Mouse (Mus musculus): ENCODE data around the gene Fbxo46. TPM values are rescaled to one million over a fixed set of nuclear protein-coding genes. Genes with fewer than 3 reads are reported as not detected.

Gene Fbxo46
- total and polyA plus RNA-seq, 3 experiments: 10.1 to 13.7 TPM; not detected in 1

GRCm38 (mm10) chr7:19164189-19164588, 44.5 kb downstream of the Fbxo46 start:
- peak overlapping the region; percentile 24 to 34 for H3K4me3 ChIP-seq (ENCODE audit: control insufficient read depth in 1 of 2, insufficient read depth in 1 of 2, low read depth in 2 of 2, low read length in 2 of 2)
- H3K9me3 ChIP-seq (replicated peaks; ENCODE audit: insufficient read depth, low read length): no peaks in the 10 kb centered on the region
- H3K27me3 ChIP-seq (ENCODE audit: control insufficient read depth in 1 of 2, insufficient read depth in 2 of 2, low read length in 2 of 2): no peaks in the 10 kb centered on the region
- H3K4me1 ChIP-seq (ENCODE audit: control insufficient read depth in 1 of 2, insufficient read depth in 2 of 2, low read length in 2 of 2): peaks cover 6 to 28% of the 10 kb centered on the region in 2 experiments; a peak in 3 of 4 replicates
- no peak overlapping the region for H3K9ac ChIP-seq (ENCODE audit: control insufficient read depth, low read depth, low read length, poor library complexity, severe bottlenecking)
- TF ChIP-seq CHD1 (IDR thresholded peaks at IDR 0.05; ENCODE audit: low read depth, low read length) (no peak), MEF2A (IDR thresholded peaks at IDR 0.05; ENCODE audit: extremely low read depth, insufficient replicate concordance, low read depth, low read length, poor library complexity, severe bottlenecking) (no peak), RCOR1 (IDR thresholded peaks at IDR 0.05; ENCODE audit: low read depth, low read length) (no peak), JUND (IDR thresholded peaks at IDR 0.05; ENCODE audit: low read depth, low read length) (no peak), TBP (IDR thresholded peaks at IDR 0.05; ENCODE audit: low read depth, low read length) (no peak), MAX (IDR thresholded peaks at IDR 0.05; ENCODE audit: low read length) (0 out of 2 replicates have a peak, but pooled peaks have one; percentile 35), NELFE (IDR thresholded peaks at IDR 0.05; ENCODE audit: low read depth, low read length) (no peak), TAL1 (IDR thresholded peaks at IDR 0.05; ENCODE audit: low read length) (no peak), KAT2A (conservative IDR thresholded peaks at IDR 0.05; ENCODE audit: low read depth, low read length) (no peak), USF2 (IDR thresholded peaks at IDR 0.05; ENCODE audit: borderline replicate concordance in 1 of 2, insufficient read depth in 1 of 2, low read depth in 1 of 2, low read length in 2 of 2) (no peak), SIN3A (IDR thresholded peaks at IDR 0.05; ENCODE audit: low read length) (0 out of 2 replicates have a peak, but pooled peaks have one; percentile 10), MXI1 (IDR thresholded peaks at IDR 0.05; ENCODE audit: low read depth, low read length) (no peak)
- H3K36me3 ChIP-seq (ENCODE audit: control insufficient read depth in 1 of 2, insufficient read depth in 2 of 2, low read length in 2 of 2): peaks cover 0 to 7% of the 10 kb centered on the region in 2 experiments; a peak in 2 of 4 replicates
- no peaks in the 10 kb centered on the region for H3K79me2 ChIP-seq (ENCODE audit: control insufficient read depth, insufficient read depth, low read length, poor library complexity)
- DNase-seq (ENCODE audit: low read depth, low spot score): peak; percentile 94
- H3K27ac ChIP-seq (ENCODE audit: control insufficient read depth, low read depth, low read length): no peak overlapping the region

DNA sequence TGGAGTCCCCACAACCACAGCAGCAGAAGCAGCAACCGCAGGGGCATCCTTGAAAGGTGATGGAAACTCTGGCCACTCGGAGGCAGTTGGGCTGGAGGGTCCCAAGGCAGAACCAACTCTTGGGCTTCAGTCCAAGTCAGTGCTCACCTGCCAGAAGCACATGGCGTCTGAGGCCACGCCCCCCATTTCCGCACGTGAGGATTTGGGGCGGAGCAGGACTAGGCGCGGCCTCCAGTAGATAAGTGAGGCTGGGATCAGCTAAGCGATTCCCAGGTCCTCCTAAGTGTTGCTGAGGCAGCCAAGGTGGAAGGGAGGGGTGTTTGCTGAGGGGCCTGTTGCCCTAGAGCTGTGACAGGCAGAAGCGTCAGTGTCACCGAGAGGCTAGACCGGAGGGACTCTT, 45.3 kb downstream of the Fbxo46 start:
- no peaks in the 10 kb centered on the region for H3K27me3 ChIP-seq (ENCODE audit: control insufficient read depth in 1 of 2, insufficient read depth in 2 of 2, low read length in 2 of 2)
- peaks cover 0 to 7% of the 10 kb centered on the region in 2 experiments; a peak in 2 of 4 replicates for H3K36me3 ChIP-seq (ENCODE audit: control insufficient read depth in 1 of 2, insufficient read depth in 2 of 2, low read length in 2 of 2)
- no peaks in the 10 kb centered on the region for H3K79me2 ChIP-seq (ENCODE audit: control insufficient read depth, insufficient read depth, low read length, poor library complexity)
- peak; percentile 92 for TF ChIP-seq MAX (IDR thresholded peaks at IDR 0.05; ENCODE audit: low read length)
- TF ChIP-seq RCOR1 (IDR thresholded peaks at IDR 0.05; ENCODE audit: low read depth, low read length): no peak
- 0 out of 4 replicates have a peak, but pooled peaks of 1 of the 2 experiments have one; percentile 5 for TF ChIP-seq EP300 (IDR thresholded peaks at IDR 0.05; ENCODE audit: low read depth in 1 of 2, low read length in 2 of 2)
- 0 out of 4 replicates have a peak, but pooled peaks of 1 of the 2 experiments have one; percentile 39 for TF ChIP-seq POLR2A (IDR thresholded peaks at IDR 0.05; ENCODE audit: control insufficient read depth in 1 of 2, insufficient read depth in 1 of 2, low read depth in 1 of 2, low read length in 2 of 2, poor library complexity in 1 of 2)
- TF ChIP-seq MYC (IDR thresholded peaks at IDR 0.05; ENCODE audit: low read depth, low read length): peak; percentile 86
- peak; percentile 64; the same call in 1 of the 2 replicates for TF ChIP-seq SIN3A (IDR thresholded peaks at IDR 0.05; ENCODE audit: low read length)
- no peak for TF ChIP-seq JUND (IDR thresholded peaks at IDR 0.05; ENCODE audit: low read depth, low read length)
- peak; percentile 29; the same call in 1 of the 2 replicates for TF ChIP-seq ELF1 (IDR thresholded peaks at IDR 0.05; ENCODE audit: low read depth, low read length)
- TF ChIP-seq NRF1 (IDR thresholded peaks at IDR 0.05; ENCODE audit: insufficient read depth, low read depth, low read length, poor library complexity, severe bottlenecking): no peak
- peak; percentile 29; the same call in 1 of the 2 replicates for TF ChIP-seq ETS1 (IDR thresholded peaks at IDR 0.05; ENCODE audit: low read depth, low read length)
- TF ChIP-seq BHLHE40 (IDR thresholded peaks at IDR 0.05; ENCODE audit: borderline replicate concordance, low read depth, low read length): peak; percentile 99
- peak; percentile 63 for TF ChIP-seq USF1 (IDR thresholded peaks at IDR 0.05; ENCODE audit: low read depth, low read length)
- TF ChIP-seq MXI1 (IDR thresholded peaks at IDR 0.05; ENCODE audit: low read depth, low read length): peak; percentile 95
- TF ChIP-seq POLR2AphosphoS2 (IDR thresholded peaks at IDR 0.05; ENCODE audit: low read length): no peak
- no peak for TF ChIP-seq TCF12 (IDR thresholded peaks at IDR 0.05; ENCODE audit: low read depth, low read length)
- TF ChIP-seq ZNF384 (IDR thresholded peaks at IDR 0.05; ENCODE audit: low read depth, low read length): no peak
- H3K9me3 ChIP-seq (replicated peaks; ENCODE audit: insufficient read depth, low read length): no peaks in the 10 kb centered on the region
- peak; percentile 83 for DNase-seq (ENCODE audit: low read depth, low spot score)
- no peak overlapping the region for H3K9ac ChIP-seq (ENCODE audit: control insufficient read depth, low read depth, low read length, poor library complexity, severe bottlenecking)
- peak overlapping the region; percentile 25 for H3K27ac ChIP-seq (ENCODE audit: control insufficient read depth, low read depth, low read length)
- H3K4me1 ChIP-seq (ENCODE audit: control insufficient read depth in 1 of 2, insufficient read depth in 2 of 2, low read length in 2 of 2): peaks cover 6 to 28% of the 10 kb centered on the region in 2 experiments; a peak in 3 of 4 replicates
- H3K4me3 ChIP-seq (ENCODE audit: control insufficient read depth in 1 of 2, insufficient read depth in 1 of 2, low read depth in 2 of 2, low read length in 2 of 2): peak overlapping the region; percentile 24 to 33
